Mouse (Mus musculus) liver, adult 2 months (tissue): ENCODE data around the gene 4930562C15Rik.
"Not testable (repeated sequence)": the region's sequence is repeated elsewhere in the genome, so short reads cannot be mapped to it uniquely, and the experiment has no call there.

ENCODE experiments used
- CTCF ChIP-seq: fragments of 200-500 bp; IDR thresholded peaks from 2 replicates; pipeline ENCODE4 v1.5.1; 2011; ENCODE audit warnings: low read depth, low read length, control low read depth
- POLR2A ChIP-seq: fragments of 200-500 bp; IDR thresholded peaks from 2 replicates; pipeline ENCODE4 v1.6.1; 2011; ENCODE audit warnings: low read length, control low read depth; ENCODE audit not compliant: insufficient read depth; ENCODE audit errors: extremely low read depth

DNA sequence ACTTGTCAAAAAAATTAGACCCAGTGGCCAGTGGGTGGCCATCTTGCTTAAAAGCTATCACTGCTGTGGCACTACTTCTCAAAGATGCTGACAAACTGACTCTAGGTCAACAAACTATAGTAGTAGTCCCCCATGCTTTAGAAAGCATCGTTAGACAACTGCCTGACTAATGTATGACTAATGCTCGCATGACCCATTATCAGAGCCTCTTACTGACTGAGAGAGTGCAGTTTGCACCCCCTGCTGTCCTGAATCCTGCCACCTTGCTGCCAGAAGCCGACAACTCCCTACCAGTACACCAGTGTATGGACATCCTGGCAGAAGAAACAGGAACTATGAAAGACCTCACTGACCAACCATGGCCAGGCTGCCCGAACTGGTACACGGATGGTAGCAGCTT lies 10.8 kb upstream of the 4930562C15Rik start:
- TF ChIP-seq CTCF, POLR2A: not testable (repeated sequence)
